Mouse (Mus musculus) midbrain, embryonic 12.5 days (tissue): ENCODE data around the gene Adamtsl1. TPM values are rescaled to one million over a fixed set of nuclear protein-coding genes. Genes with fewer than 3 reads are reported as not detected.

Experiments used
- ATAC-seq: fragments of 200-750 bp; cut with Nextera tagmentation; 2 replicates; pipeline ENCODE4 v1.8.0; 2017; ENCODE audit warnings: low read depth, moderate TSS enrichment, moderate library complexity; ENCODE audit not compliant: low FRiP score
- H3K27ac ChIP-seq: fragments of 300-500 bp; sonication (generic); replicated peaks from 2 replicates; pipeline ENCODE4 v1.5.1; 2016; ENCODE audit warnings: mild to moderate bottlenecking
- H3K27me3 ChIP-seq: fragments of 300-500 bp; sonication (generic); 2 replicates; pipeline ENCODE4 v1.6.1; 2016; ENCODE audit warnings: mild to moderate bottlenecking
- H3K36me3 ChIP-seq: fragments of 300-500 bp; sonication (generic); 2 replicates; pipeline ENCODE4 v1.6.1; 2016
- H3K4me1 ChIP-seq: fragments of 300-500 bp; sonication (generic); 2 replicates; pipeline ENCODE4 v1.6.1; 2016
- H3K4me2 ChIP-seq: fragments of 300-500 bp; sonication (generic); replicated peaks from 2 replicates; pipeline ENCODE4 v1.6.1; 2016; ENCODE audit warnings: mild to moderate bottlenecking, moderate library complexity
- H3K4me3 ChIP-seq: fragments of 300-500 bp; sonication (generic); 2 replicates; pipeline ENCODE4 v1.5.1; 2016; ENCODE audit warnings: mild to moderate bottlenecking
- H3K9ac ChIP-seq: fragments of 300-500 bp; sonication (generic); replicated peaks from 2 replicates; pipeline ENCODE4 v1.6.1; 2016; ENCODE audit warnings: mild to moderate bottlenecking, moderate library complexity
- H3K9me3 ChIP-seq: fragments of 300-500 bp; sonication (generic); 2 replicates; pipeline ENCODE4 v1.6.1; 2016; ENCODE audit warnings: mild to moderate bottlenecking
- WGBS: fragments of 180-500 bp; shearing (Covaris S2); methylation state at CpG from one replicate; pipeline ENCODE4 v1.1.7; 2016; 5-methylcytosine and 5-hydroxymethylcytosine counted together
- polyA plus RNA-seq: library from polyadenylated mRNA; unstranded; fragments of >200 nt; fragmentation: Nextera tagmentation; extraction: Ambion mirVana; gene quantifications from 2 replicates; pipeline ENCODE4 v1.2.1, GENCODE M21; 2016

Adamtsl1 gene
- polyA plus RNA-seq, 1 experiment from 2014 or later: 10.2 TPM

DNA sequence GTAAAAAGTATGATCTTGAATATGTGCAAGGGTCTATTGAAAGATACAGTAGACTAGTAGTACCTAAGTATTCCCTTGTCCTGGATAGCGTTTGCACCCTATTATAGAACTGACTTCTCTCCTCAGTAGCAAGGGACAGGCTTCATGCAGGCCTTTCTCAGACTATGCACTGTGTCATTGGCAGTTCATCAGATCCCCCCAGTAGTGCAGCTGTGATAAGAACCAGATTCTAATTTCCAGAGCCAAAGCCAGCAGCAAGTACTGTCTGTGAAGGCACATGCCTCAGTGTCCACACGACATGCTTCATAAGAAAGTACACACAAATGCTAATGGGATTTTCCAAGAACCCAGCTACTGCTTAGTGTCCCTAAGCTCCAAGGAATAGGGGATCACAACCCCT lies 563.4 kb downstream of the Adamtsl1 start:
- H3K36me3 ChIP-seq: no peaks in the 10 kb centered on the region
- no peak overlapping the region for H3K4me2 ChIP-seq
- H3K4me1 ChIP-seq: no peaks in the 10 kb centered on the region
- ATAC-seq: no peak
- 88% methylated on average over 2 of the region's 2 CpGs for WGBS
- H3K27ac ChIP-seq: no peak overlapping the region
- H3K27me3 ChIP-seq: no peaks in the 10 kb centered on the region
- no peaks in the 10 kb centered on the region for H3K9me3 ChIP-seq
- no peak overlapping the region for H3K9ac ChIP-seq
- H3K4me3 ChIP-seq: no peak overlapping the region

DNA sequence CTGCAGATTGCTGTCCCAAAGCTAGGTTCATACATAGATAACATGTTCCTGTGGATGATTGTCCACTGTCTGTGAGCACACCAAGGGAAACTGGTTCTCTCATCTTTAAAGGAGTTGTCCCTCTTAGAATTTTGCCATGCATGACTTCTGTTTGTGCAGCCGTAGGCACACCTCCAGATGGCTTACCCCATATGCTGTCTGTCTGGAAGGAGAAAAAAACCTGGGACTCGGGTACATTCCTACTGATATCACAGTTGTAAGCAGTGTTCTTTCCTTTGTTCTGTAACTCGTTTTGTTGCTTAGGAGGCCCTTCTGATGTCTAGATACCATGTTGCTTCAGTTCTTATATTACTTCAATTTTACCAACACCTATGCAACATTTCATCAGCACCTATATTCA lies 563.9 kb downstream of the Adamtsl1 start:
- H3K9ac ChIP-seq: no peak overlapping the region
- H3K4me3 ChIP-seq: no peak overlapping the region
- no peaks in the 10 kb centered on the region for H3K36me3 ChIP-seq
- H3K27ac ChIP-seq: no peak overlapping the region
- H3K4me1 ChIP-seq: no peaks in the 10 kb centered on the region
- ATAC-seq: no peak
- no peak overlapping the region for H3K4me2 ChIP-seq
- H3K27me3 ChIP-seq: no peaks in the 10 kb centered on the region
- no peaks in the 10 kb centered on the region for H3K9me3 ChIP-seq
- 83% methylated on average over 3 of the region's 3 CpGs for WGBS

DNA sequence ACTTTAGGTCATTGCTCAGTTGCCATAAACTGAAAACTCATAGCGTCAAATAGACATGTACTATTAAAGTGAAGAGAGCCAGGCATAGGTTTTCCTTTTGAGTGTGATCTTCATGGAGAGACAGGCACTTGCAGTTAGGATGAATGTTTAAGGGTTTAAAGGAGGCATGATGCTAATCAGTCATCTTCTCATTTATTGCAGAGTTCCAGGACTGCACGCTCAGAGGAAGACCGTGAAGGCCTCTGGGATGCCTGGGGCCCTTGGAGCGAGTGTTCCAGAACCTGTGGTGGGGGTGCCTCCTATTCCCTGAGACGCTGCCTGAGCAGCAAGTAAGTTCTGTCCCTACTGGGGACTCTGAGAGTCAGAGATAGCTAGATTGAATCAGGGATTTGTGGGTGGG lies 573.5 kb downstream of the Adamtsl1 start:
- Histone ChIP-seq H3K4me3 (no peak overlapping the region), H3K27ac (no peak overlapping the region), H3K36me3 (no peaks in the 10 kb centered on the region), H3K4me1 (peaks cover 2% of the 10 kb centered on the region; the same call in 1 of the 2 replicates), H3K9me3 (no peaks in the 10 kb centered on the region), H3K4me2 (no peak overlapping the region), H3K9ac (no peak overlapping the region), H3K27me3 (no peaks in the 10 kb centered on the region)
- 86% methylated on average over 5 of the region's 5 CpGs for WGBS
- ATAC-seq: no peak

DNA sequence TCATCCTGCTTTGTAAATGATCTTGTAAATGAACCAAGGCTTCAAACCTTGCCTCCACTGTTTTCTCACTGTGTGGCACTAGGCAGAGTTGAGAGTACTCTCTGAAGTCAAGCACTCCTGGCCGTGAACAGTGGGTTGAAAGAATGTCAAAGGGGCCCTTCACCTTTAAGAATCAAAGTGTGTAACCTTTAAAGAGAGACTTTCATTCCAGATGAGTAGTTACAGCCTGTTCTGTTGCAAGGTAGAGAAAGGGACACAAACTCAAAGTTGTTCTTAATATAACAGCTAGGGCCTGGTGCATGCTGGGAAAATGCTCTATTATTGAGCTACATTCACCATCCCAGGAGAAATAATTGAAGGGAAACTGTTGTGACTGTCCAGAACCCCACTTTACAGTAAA lies 589.2 kb downstream of the Adamtsl1 start:
- ATAC-seq: no peak
- H3K9ac ChIP-seq: no peak overlapping the region
- no peak overlapping the region for H3K4me3 ChIP-seq
- no peaks in the 10 kb centered on the region for H3K36me3 ChIP-seq
- no peak overlapping the region for H3K4me2 ChIP-seq
- H3K27ac ChIP-seq: no peak overlapping the region
- no peaks in the 10 kb centered on the region for H3K4me1 ChIP-seq
- no peaks in the 10 kb centered on the region for H3K27me3 ChIP-seq
- no peaks in the 10 kb centered on the region for H3K9me3 ChIP-seq
- 66% methylated on average over 1 of the region's 1 CpGs for WGBS

DNA sequence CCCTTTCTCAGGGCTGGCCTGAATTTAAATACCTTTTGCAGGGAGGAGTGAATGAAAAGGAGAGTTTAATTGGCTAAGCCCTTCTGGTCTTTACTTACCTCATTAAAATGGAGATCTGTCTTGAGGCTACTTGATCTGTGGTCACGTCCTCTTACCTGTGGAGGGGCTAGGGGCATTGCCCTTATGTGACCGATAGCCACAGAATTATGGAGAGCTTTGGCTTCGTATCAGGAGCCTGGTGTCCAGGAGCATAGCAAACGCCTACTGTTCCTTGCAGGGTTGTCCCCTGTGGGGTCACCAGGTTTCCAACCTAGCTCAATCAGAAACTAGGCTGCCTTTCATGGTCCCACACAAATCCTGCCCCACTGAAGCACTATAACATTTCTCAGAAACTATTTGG lies 594.4 kb downstream of the Adamtsl1 start:
- ATAC-seq: no peak
- no peaks in the 10 kb centered on the region for H3K9me3 ChIP-seq
- H3K9ac ChIP-seq: no peak overlapping the region
- no peak overlapping the region for H3K27ac ChIP-seq
- no peaks in the 10 kb centered on the region for H3K36me3 ChIP-seq
- H3K4me3 ChIP-seq: no peak overlapping the region
- no peaks in the 10 kb centered on the region for H3K4me1 ChIP-seq
- H3K27me3 ChIP-seq: no peaks in the 10 kb centered on the region
- 86% methylated on average over 4 of the region's 4 CpGs for whole genome bisulfite sequencing
- H3K4me2 ChIP-seq: no peak overlapping the region

DNA sequence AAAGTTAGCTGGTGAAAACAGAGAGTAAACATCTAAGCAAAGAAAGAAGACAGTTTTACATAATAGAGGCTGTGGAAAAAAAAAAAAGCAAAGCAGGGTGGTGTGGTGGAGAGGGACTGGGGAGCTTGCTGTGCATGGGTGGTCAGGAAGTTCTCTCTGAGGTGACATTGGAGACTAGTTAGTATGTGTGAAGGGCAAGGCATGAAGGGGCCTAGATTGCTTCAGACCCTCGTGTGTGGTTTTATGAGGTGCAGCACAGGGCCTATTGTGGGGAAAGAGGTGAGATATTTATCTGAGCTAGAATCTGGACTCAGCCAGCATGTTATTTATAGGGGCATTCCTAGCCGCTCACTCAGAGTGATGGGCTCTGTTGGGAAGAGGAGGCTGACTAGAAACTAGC lies 605.1 kb downstream of the Adamtsl1 start:
- Histone ChIP-seq H3K4me1 (no peaks in the 10 kb centered on the region), H3K27me3 (no peaks in the 10 kb centered on the region), H3K36me3 (no peaks in the 10 kb centered on the region), H3K27ac (no peak overlapping the region), H3K4me3 (no peak overlapping the region), H3K4me2 (no peak overlapping the region), H3K9me3 (no peaks in the 10 kb centered on the region), H3K9ac (no peak overlapping the region)
- no peak for ATAC-seq
- 72% methylated on average over 2 of the region's 2 CpGs for WGBS

DNA sequence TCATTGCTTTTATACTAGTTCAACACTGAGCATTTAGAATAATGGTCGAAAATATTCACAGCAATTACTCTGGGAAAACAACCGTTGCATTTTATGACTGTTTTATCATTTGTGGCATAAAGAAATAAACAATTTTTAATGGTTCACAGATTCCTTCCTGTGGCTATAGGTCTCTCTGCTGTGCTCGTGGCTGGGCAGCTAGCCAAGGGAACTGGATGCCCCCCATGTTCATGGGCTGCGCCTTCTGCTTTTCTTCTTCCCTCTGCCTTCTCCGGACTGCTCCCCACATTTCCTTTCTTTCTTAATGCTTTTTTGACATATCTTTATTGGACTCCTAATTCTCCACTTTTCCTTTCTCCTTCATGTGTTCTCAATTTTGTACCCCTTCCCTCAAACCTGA lies 608.5 kb downstream of the Adamtsl1 start:
- Histone ChIP-seq H3K27me3 (no peaks in the 10 kb centered on the region), H3K9ac (no peak overlapping the region), H3K27ac (no peak overlapping the region), H3K9me3 (no peaks in the 10 kb centered on the region), H3K4me2 (no peak overlapping the region), H3K4me1 (no peaks in the 10 kb centered on the region), H3K36me3 (no peaks in the 10 kb centered on the region), H3K4me3 (no peak overlapping the region)
- no peak for ATAC-seq
- 75% methylated on average over 5 of the region's 5 CpGs for WGBS

DNA sequence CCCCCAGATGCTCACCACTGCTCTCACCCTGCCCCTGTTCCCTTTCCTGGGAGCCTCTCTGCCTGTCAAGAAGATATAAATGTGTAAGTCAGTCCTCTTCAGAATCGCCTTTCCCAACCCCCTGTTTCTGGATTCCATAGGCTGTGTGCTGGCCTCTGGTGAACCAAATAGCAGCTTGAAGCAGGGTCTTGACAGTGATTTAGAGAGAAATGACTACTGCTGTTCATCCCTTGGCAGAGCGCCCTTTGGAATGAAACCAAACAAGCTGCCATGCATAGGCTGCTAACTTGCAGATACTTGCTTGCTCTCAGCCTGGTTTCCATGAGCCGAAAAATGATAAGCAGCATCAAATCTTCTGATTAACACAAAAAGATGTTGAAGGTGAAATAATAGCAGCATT lies 610.4 kb downstream of the Adamtsl1 start:
- ATAC-seq: no peak
- Histone ChIP-seq H3K4me3 (no peak overlapping the region), H3K4me1 (no peaks in the 10 kb centered on the region), H3K4me2 (no peak overlapping the region), H3K27ac (no peak overlapping the region), H3K27me3 (no peaks in the 10 kb centered on the region), H3K9ac (no peak overlapping the region), H3K36me3 (no peaks in the 10 kb centered on the region), H3K9me3 (no peaks in the 10 kb centered on the region)
- WGBS: 66% methylated on average over 3 of the region's 3 CpGs

DNA sequence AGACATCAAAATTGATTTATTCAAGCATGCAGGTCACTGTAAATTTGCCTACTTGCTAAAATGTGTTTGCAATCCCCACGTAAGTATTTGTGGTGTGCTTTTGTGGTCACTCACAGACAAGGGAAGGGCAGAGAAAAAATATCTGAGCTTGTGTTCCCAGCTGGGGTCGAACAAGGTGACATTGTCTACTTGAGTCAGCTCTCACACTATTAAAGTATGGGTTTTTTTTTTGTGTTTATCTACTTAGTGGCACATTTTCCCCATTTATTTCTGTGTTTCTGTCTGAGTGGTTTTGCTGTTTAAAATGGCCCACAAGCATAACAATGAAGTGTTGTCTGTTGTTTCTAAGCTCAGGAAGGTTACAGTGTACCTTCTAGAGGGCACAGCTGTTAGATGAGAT lies 612.7 kb downstream of the Adamtsl1 start:
- no peak overlapping the region for H3K4me2 ChIP-seq
- no peak for ATAC-seq
- no peaks in the 10 kb centered on the region for H3K36me3 ChIP-seq
- no peak overlapping the region for H3K4me3 ChIP-seq
- H3K9me3 ChIP-seq: no peaks in the 10 kb centered on the region
- WGBS: 76% methylated on average over 2 of the region's 2 CpGs
- H3K4me1 ChIP-seq: no peaks in the 10 kb centered on the region
- no peak overlapping the region for H3K27ac ChIP-seq
- no peak overlapping the region for H3K9ac ChIP-seq
- no peaks in the 10 kb centered on the region for H3K27me3 ChIP-seq

DNA sequence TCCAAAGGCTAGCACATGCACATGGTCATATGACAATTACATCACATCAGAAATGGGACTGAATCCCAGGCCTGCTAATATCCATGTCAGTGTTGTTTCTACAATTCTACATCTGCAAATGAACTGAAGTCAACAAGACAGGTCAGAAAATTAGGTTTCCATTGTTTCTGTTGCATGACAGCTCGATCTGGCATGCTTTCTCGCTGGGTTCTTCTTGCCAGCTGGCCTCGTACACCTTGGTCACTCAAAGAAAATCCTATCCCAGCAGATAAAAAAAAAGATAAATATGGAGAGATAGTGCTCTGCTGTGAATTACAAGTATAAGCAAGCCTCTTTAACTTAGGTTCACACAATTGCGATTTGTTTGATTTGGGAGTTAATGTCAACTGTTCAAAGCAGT lies 644.6 kb downstream of the Adamtsl1 start:
- Histone ChIP-seq H3K36me3 (no peaks in the 10 kb centered on the region), H3K4me3 (no peak overlapping the region), H3K9me3 (no peaks in the 10 kb centered on the region), H3K27ac (no peak overlapping the region), H3K9ac (no peak overlapping the region), H3K4me1 (no peaks in the 10 kb centered on the region), H3K27me3 (no peaks in the 10 kb centered on the region), H3K4me2 (no peak overlapping the region)
- ATAC-seq: no peak
- WGBS: 86% methylated on average over 4 of the region's 4 CpGs

DNA sequence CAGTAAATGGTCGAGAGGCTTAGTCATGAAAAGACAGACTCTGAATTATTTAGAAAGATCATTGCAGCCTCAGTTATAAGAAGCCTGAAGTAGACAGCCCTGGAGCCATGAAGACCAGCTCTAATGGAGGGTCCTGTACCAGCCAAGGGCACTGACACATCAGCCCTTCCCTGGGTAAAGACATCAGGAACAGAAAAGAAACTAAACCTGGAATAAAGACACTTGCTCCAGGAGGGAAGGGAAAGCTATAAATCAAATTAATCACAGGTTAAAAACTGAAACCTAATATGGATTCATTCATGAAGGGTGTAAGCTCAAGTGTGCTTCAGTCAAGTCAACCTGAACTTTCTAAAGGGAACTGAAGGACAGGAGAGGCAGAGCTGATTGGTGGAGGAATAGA lies 645.4 kb downstream of the Adamtsl1 start:
- H3K9ac ChIP-seq: no peak overlapping the region
- no peaks in the 10 kb centered on the region for H3K36me3 ChIP-seq
- H3K27me3 ChIP-seq: no peaks in the 10 kb centered on the region
- no peak overlapping the region for H3K27ac ChIP-seq
- H3K4me3 ChIP-seq: no peak overlapping the region
- no peak overlapping the region for H3K4me2 ChIP-seq
- 61% methylated on average over 1 of the region's 1 CpGs for WGBS
- no peaks in the 10 kb centered on the region for H3K9me3 ChIP-seq
- no peak for ATAC-seq
- H3K4me1 ChIP-seq: no peaks in the 10 kb centered on the region

DNA sequence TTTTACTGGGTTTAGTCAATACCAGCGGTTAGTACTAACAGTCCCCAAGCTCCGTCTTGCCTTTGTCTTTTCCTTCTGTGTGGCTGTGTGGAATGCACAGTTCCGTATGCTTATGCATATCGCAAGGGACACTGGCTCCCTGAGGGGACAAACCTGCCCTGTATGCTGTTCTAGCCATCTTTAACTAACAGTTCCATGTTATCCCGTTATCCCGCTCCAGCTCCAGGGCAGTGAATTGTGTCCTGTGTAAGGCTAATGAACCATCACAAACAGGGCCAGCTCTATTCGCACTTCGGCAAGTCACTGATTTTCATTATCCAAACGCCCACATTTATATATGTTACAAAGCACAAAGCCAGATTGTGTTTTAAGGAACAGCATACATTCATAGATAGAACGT lies 656.8 kb downstream of the Adamtsl1 start:
- no peaks in the 10 kb centered on the region for H3K4me1 ChIP-seq
- no peaks in the 10 kb centered on the region for H3K27me3 ChIP-seq
- no peak overlapping the region for H3K4me2 ChIP-seq
- peak; percentile 30; the same call in 1 of the 2 replicates for ATAC-seq
- no peaks in the 10 kb centered on the region for H3K9me3 ChIP-seq
- H3K36me3 ChIP-seq: no peaks in the 10 kb centered on the region
- 66% methylated on average over 10 of the region's 10 CpGs for WGBS
- no peak overlapping the region for H3K9ac ChIP-seq
- H3K27ac ChIP-seq: no peak overlapping the region
- H3K4me3 ChIP-seq: no peak overlapping the region

DNA sequence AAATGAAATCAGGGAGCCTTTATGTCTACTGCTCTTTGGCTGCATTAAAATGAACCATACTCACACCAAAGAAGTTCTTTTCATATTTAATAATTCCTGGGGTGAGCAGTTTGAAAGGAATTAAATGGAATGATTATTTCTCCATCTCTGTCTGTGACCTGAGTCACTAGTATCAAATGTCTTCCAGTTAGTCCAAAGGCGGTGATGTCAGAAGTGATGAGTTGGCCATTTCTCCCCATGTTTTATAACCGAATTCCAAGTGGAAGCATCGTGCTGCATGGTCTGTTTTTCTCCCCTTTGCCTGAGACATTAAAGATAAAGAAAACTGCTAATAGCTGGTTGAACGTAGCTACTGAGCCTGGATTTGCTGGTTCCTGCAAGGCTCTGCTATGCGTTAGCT lies 657.5 kb downstream of the Adamtsl1 start:
- 79% methylated on average over 5 of the region's 5 CpGs for WGBS

More for the DNA sequence above, 657.5 kb downstream of the Adamtsl1 start:
- H3K4me1 ChIP-seq: no peaks in the 10 kb centered on the region
- H3K36me3 ChIP-seq: no peaks in the 10 kb centered on the region
- no peak overlapping the region for H3K27ac ChIP-seq
- no peak overlapping the region for H3K4me3 ChIP-seq
- H3K4me2 ChIP-seq: no peak overlapping the region
- H3K9ac ChIP-seq: no peak overlapping the region
- H3K9me3 ChIP-seq: no peaks in the 10 kb centered on the region
- H3K27me3 ChIP-seq: no peaks in the 10 kb centered on the region
- no peak for ATAC-seq
